Mouse (Mus musculus) forebrain, embryonic 16.5 days (tissue): Measurements from ENCODE around the gene Olfr373. TPM values are rescaled to one million over a fixed set of nuclear protein-coding genes. Genes with fewer than 3 reads are reported as not detected.
"Not testable (repeated sequence)": the region's sequence is repeated elsewhere in the genome, so short reads cannot be mapped to it uniquely, and the experiment has no call there.

Experiments
- ATAC-seq: fragments of 200-750 bp; cut with Nextera tagmentation; 2 replicates; pipeline ENCODE4 v1.8.0; 2017; ENCODE audit warnings: mild to moderate bottlenecking, moderate library complexity
- H3K27ac ChIP-seq: fragments of 300-500 bp; sonication (generic); 2 replicates; pipeline ENCODE4 v1.5.1; 2014; ENCODE audit warnings: low read length, control low read depth
- H3K27me3 ChIP-seq: fragments of 300-500 bp; sonication (generic); replicated peaks from 2 replicates; pipeline ENCODE4 v1.6.1; 2014; ENCODE audit warnings: low read length; ENCODE audit not compliant: control insufficient read depth, insufficient read depth
- H3K36me3 ChIP-seq: fragments of 300-500 bp; sonication (generic); 2 replicates; pipeline ENCODE4 v1.6.1; 2014; ENCODE audit not compliant: control insufficient read depth, insufficient read depth
- H3K4me1 ChIP-seq: fragments of 300-500 bp; sonication (generic); replicated peaks from 2 replicates; pipeline ENCODE4 v1.6.1; 2014; ENCODE audit warnings: low read length; ENCODE audit not compliant: control insufficient read depth, insufficient read depth
- H3K4me2 ChIP-seq: fragments of 300-500 bp; sonication (generic); 2 replicates; pipeline ENCODE4 v1.6.1; 2014; ENCODE audit warnings: mild to moderate bottlenecking, low read length, control low read depth
- H3K4me3 ChIP-seq: fragments of 300-500 bp; sonication (generic); replicated peaks from 2 replicates; pipeline ENCODE4 v1.5.1; 2014; ENCODE audit warnings: mild to moderate bottlenecking, low read length, control low read depth
- H3K9ac ChIP-seq: fragments of 300-500 bp; sonication (generic); replicated peaks from 2 replicates; pipeline ENCODE4 v1.6.1; 2014; ENCODE audit warnings: low read depth, low read length, control low read depth
- H3K9me3 ChIP-seq: fragments of 300-500 bp; sonication (generic); 2 replicates; pipeline ENCODE4 v1.6.1; 2016; ENCODE audit warnings: low read length; ENCODE audit not compliant: control insufficient read depth
- WGBS: fragments of 180-500 bp; shearing (Covaris S2); extraction: QIAGEN DNeasy Blood & Tissue Kit; methylation state at CpG from one replicate; pipeline ENCODE4 v1.1.7; 2014; 5-methylcytosine and 5-hydroxymethylcytosine counted together
- polyA plus RNA-seq: library from polyadenylated mRNA; unstranded; fragments of >200 nt; fragmentation: Nextera tagmentation; extraction: Ambion mirVana; gene quantifications from 2 replicates; pipeline ENCODE4 v1.2.1, GENCODE M21; 2015

The Olfr373 gene
- polyA plus RNA-seq, 1 experiment from 2014 or later = not detected

- not testable (repeated sequence) for H3K4me1 ChIP-seq, H3K27me3 ChIP-seq, ATAC-seq, H3K27ac ChIP-seq, H3K36me3 ChIP-seq, H3K4me2 ChIP-seq, H3K4me3 ChIP-seq, H3K9ac ChIP-seq, H3K9me3 ChIP-seq
- WGBS = 72% methylated on average over 6 of the region's 7 CpGs
Measured at GRCm38 (mm10) chr8:72099377-72100103, 16.6 kb downstream of the Olfr373 start.

GRCm38 (mm10) chr8:72105165-72105564 lies 22.2 kb downstream of the Olfr373 start:
- no peak overlapping the region for H3K27ac ChIP-seq
- no peaks in the 10 kb centered on the region for H3K4me1 ChIP-seq
- no peaks in the 10 kb centered on the region for H3K36me3 ChIP-seq
- H3K4me2 ChIP-seq = no peak overlapping the region
- WGBS = 24% methylated on average over 4 of the region's 4 CpGs
- H3K9ac ChIP-seq = no peak overlapping the region
- no peak overlapping the region for H3K4me3 ChIP-seq
- no peaks in the 10 kb centered on the region for H3K27me3 ChIP-seq
- ATAC-seq = no peak
- H3K9me3 ChIP-seq = no peaks in the 10 kb centered on the region; the same call in 1 of the 2 replicates

GRCm38 (mm10) chr8:72106740-72107139 lies 23.8 kb downstream of the Olfr373 start, which contains the start of gene Olfr374:
Gene Olfr374, plus strand, starts transcription at chr8:72107040.
- Histone ChIP-seq H3K4me2 (no peak within 1 kb of the TSS), H3K36me3 (no peaks in the 10 kb centered on the region), H3K27ac (no peak within 1 kb of the TSS), H3K27me3 (no peaks in the 10 kb centered on the region), H3K4me1 (no peaks in the 10 kb centered on the region), H3K9me3 (no peaks in the 10 kb centered on the region; the same call in 1 of the 2 replicates), H3K9ac (no peak within 1 kb of the TSS), H3K4me3 (no peak within 1 kb of the TSS)
- ATAC-seq = no peak
- 94% methylated on average over 3 of the region's 3 CpGs for WGBS

GRCm38 (mm10) chr8:72110876-72111275 lies 27.9 kb downstream of the Olfr373 start:
- no peak for ATAC-seq
- no peaks in the 10 kb centered on the region for H3K4me1 ChIP-seq
- H3K27ac ChIP-seq = no peak overlapping the region
- H3K36me3 ChIP-seq = no peaks in the 10 kb centered on the region
- no peak overlapping the region for H3K4me2 ChIP-seq
- H3K27me3 ChIP-seq = no peaks in the 10 kb centered on the region
- 78% methylated on average over 6 of the region's 6 CpGs for WGBS
- H3K9me3 ChIP-seq = no peaks in the 10 kb centered on the region
- H3K4me3 ChIP-seq = no peak overlapping the region
- H3K9ac ChIP-seq = no peak overlapping the region

- Histone ChIP-seq H3K9ac (no peak overlapping the region), H3K27me3 (no peaks in the 10 kb centered on the region), H3K36me3 (no peaks in the 10 kb centered on the region), H3K4me2 (no peak overlapping the region), H3K4me1 (no peaks in the 10 kb centered on the region), H3K4me3 (no peak overlapping the region), H3K27ac (no peak overlapping the region), H3K9me3 (no peaks in the 10 kb centered on the region)
- no peak for ATAC-seq
- 72% methylated on average over 3 of the region's 3 CpGs for WGBS
Measured at GRCm38 (mm10) chr8:72112486-72112885, 29.5 kb downstream of the Olfr373 start.

GRCm38 (mm10) chr8:72115202-72115601 lies 32.2 kb downstream of the Olfr373 start:
- ATAC-seq = no peak
- Histone ChIP-seq H3K4me3 (no peak overlapping the region), H3K4me1 (no peaks in the 10 kb centered on the region), H3K4me2 (no peak overlapping the region), H3K9me3 (no peaks in the 10 kb centered on the region), H3K36me3 (no peaks in the 10 kb centered on the region), H3K27ac (no peak overlapping the region), H3K27me3 (no peaks in the 10 kb centered on the region), H3K9ac (no peak overlapping the region)
- 91% methylated on average over 2 of the region's 2 CpGs for WGBS

- Histone ChIP-seq H3K4me1 (no peaks in the 10 kb centered on the region), H3K36me3 (no peaks in the 10 kb centered on the region), H3K4me2 (no peak overlapping the region), H3K27ac (no peak overlapping the region), H3K9me3 (no peaks in the 10 kb centered on the region), H3K9ac (no peak overlapping the region), H3K27me3 (no peaks in the 10 kb centered on the region), H3K4me3 (no peak overlapping the region)
- 43% methylated on average over 4 of the region's 4 CpGs for WGBS
- no peak for ATAC-seq
Measured at GRCm38 (mm10) chr8:72118616-72119015, 35.6 kb downstream of the Olfr373 start.

- not testable (repeated sequence) for H3K27ac ChIP-seq, H3K27me3 ChIP-seq, H3K9me3 ChIP-seq, ATAC-seq, H3K4me3 ChIP-seq, H3K4me1 ChIP-seq, H3K36me3 ChIP-seq, H3K4me2 ChIP-seq, H3K9ac ChIP-seq
- 68% methylated on average over 3 of the region's 3 CpGs for WGBS
Measured at GRCm38 (mm10) chr8:72121486-72121885, 38.5 kb downstream of the Olfr373 start.

- no peaks in the 10 kb centered on the region for H3K36me3 ChIP-seq
- no peak overlapping the region for H3K4me3 ChIP-seq
- WGBS = 84% methylated on average over 1 of the region's 1 CpGs
- H3K9me3 ChIP-seq = no peaks in the 10 kb centered on the region
- H3K27me3 ChIP-seq = no peaks in the 10 kb centered on the region
- no peak for ATAC-seq
- H3K9ac ChIP-seq = no peak overlapping the region
- H3K4me2 ChIP-seq = no peak overlapping the region
- no peak overlapping the region for H3K27ac ChIP-seq
- H3K4me1 ChIP-seq = no peaks in the 10 kb centered on the region
Measured at GRCm38 (mm10) chr8:72121997-72122396, 39.0 kb downstream of the Olfr373 start.

- 78% methylated on average over 1 of the region's 1 CpGs for WGBS
- Histone ChIP-seq H3K36me3 (no peaks in the 10 kb centered on the region), H3K9ac (no peak overlapping the region), H3K27ac (no peak overlapping the region), H3K4me1 (no peaks in the 10 kb centered on the region), H3K27me3 (no peaks in the 10 kb centered on the region), H3K9me3 (no peaks in the 10 kb centered on the region), H3K4me2 (no peak overlapping the region), H3K4me3 (no peak overlapping the region)
- ATAC-seq = no peak
Measured at GRCm38 (mm10) chr8:72127834-72128233, 44.9 kb downstream of the Olfr373 start.
